Mouse (Mus musculus) ES-E14 (cell line): ENCODE data around the gene Rhd.

ENCODE experiments used
- CHD2 ChIP-seq: IDR thresholded peaks from 2 replicates; pipeline ENCODE4 v1.6.1; 2014; ENCODE audit warnings: mild to moderate bottlenecking, low read depth, low read length, inconsistent platforms
- HCFC1 ChIP-seq: IDR thresholded peaks from 2 replicates; pipeline ENCODE4 v1.6.1; 2012; ENCODE audit warnings: low read length, inconsistent platforms, borderline replicate concordance; ENCODE audit not compliant: insufficient read depth
- MAFK ChIP-seq: IDR thresholded peaks from 2 replicates; pipeline ENCODE4 v1.6.1; 2014; ENCODE audit warnings: mild to moderate bottlenecking, low read depth, low read length, inconsistent platforms; ENCODE audit not compliant: insufficient read depth
- ZC3H11A ChIP-seq: IDR thresholded peaks from 2 replicates; pipeline ENCODE4 v1.6.1; 2012; ENCODE audit warnings: low read depth, mild to moderate bottlenecking, inconsistent platforms, low read length, borderline replicate concordance
- ZNF384 ChIP-seq: IDR thresholded peaks from 2 replicates; pipeline ENCODE4 v1.6.1; 2012; ENCODE audit warnings: low read depth, low read length, inconsistent platforms

DNA sequence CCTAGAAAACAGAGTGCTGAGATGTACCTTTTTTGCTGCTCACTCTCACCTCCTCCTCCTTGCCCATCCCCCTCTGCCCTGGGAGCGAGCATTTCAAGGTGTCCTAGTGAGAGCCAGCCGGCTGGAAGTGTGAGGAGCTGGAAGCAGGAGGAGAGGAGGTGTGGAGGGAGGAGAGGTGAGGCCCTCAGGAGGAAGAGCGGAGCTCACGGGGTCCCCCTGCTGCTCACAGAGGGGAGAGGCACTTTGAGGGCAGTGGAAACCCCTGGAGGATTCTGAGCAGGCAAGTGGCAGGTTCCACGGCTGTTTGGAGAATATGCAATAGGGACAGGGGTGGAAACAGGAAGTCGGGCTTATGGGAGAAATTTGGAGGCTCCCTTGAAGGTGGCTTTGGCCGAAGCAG, 18.9 kb downstream of the Rhd start:
- TF ChIP-seq ZNF384 (no peak), ZC3H11A (no peak), HCFC1 (no peak), MAFK (no peak), CHD2 (0 out of 2 replicates have a peak, but pooled peaks have one; percentile 24)
